Mouse (Mus musculus): ENCODE data around the gene Gast. TPM values are rescaled to one million over a fixed set of nuclear protein-coding genes. Genes with fewer than 3 reads are reported as not detected.
"Not testable (repeated sequence)": the region's sequence is repeated elsewhere in the genome, so short reads cannot be mapped to it uniquely, and the experiment has no call there.

Gene Gast
- total and polyA plus RNA-seq, 2 experiments from 2014 or later: 2.2 TPM; not detected in 1

- Histone ChIP-seq H3K9ac (replicated peaks; ENCODE audit: low read length, poor library complexity, severe bottlenecking) (no peak overlapping the region), H3K4me3 (ENCODE audit: low read depth, low read length) (no peak overlapping the region), H3K9me3 (ENCODE audit: low read length) (no peaks in the 10 kb centered on the region), H3K27ac (ENCODE audit: low read depth, low read length) (no peak overlapping the region), H3K4me1 (ENCODE audit: insufficient read depth, low read length) (no peaks in the 10 kb centered on the region), H3K27me3 (ENCODE audit: insufficient read depth, low read length) (no peaks in the 10 kb centered on the region), H3K4me2 (ENCODE audit: low read depth, low read length, poor library complexity, severe bottlenecking) (0 out of 2 replicates have a peak overlapping the region, but pooled peaks have one; percentile 12), H3K36me3 (ENCODE audit: insufficient read depth, low read length) (no peaks in the 10 kb centered on the region)
- peak; percentile 100 for TF ChIP-seq CTCF (IDR thresholded peaks at IDR 0.05)
- ATAC-seq (ENCODE audit: low FRiP score) (peak; percentile 50; the same call in 1 of the 2 replicates), DNase-seq (ENCODE audit: low spot score) (peak; percentile 91)
- WGBS: 5% methylated on average over 10 of the region's 10 CpGs
These were observed 38.9 kb upstream of the Gast start for GRCm38 (mm10) chr11:100295308-100295707.

GRCm38 (mm10) chr11:100297801-100298200, 36.4 kb upstream of the Gast start:
- TF ChIP-seq CTCF (IDR thresholded peaks at IDR 0.05): peak; percentile 66
- H3K9ac ChIP-seq (replicated peaks; ENCODE audit: low read length, poor library complexity, severe bottlenecking): no peak overlapping the region
- no peaks in the 10 kb centered on the region for H3K4me1 ChIP-seq (ENCODE audit: insufficient read depth, low read length)
- no peaks in the 10 kb centered on the region for H3K27me3 ChIP-seq (ENCODE audit: insufficient read depth, low read length)
- 50% methylated on average over 5 of the region's 5 CpGs for WGBS
- H3K36me3 ChIP-seq (ENCODE audit: insufficient read depth, low read length): no peaks in the 10 kb centered on the region
- H3K9me3 ChIP-seq (ENCODE audit: low read length): no peaks in the 10 kb centered on the region
- no peak overlapping the region for H3K27ac ChIP-seq (ENCODE audit: low read depth, low read length)
- DNase-seq (ENCODE audit: low spot score) (no peak), ATAC-seq (ENCODE audit: low FRiP score) (0 out of 2 replicates have a peak, but pooled peaks have one; percentile 15)
- H3K4me3 ChIP-seq (ENCODE audit: low read depth, low read length): no peak overlapping the region
- H3K4me2 ChIP-seq (ENCODE audit: low read depth, low read length, poor library complexity, severe bottlenecking): peak overlapping the region; percentile 41

- Histone ChIP-seq H3K27me3 (ENCODE audit: insufficient read depth, low read length) (no peaks in the 10 kb centered on the region), H3K9ac (replicated peaks; ENCODE audit: low read length, poor library complexity, severe bottlenecking) (no peak overlapping the region), H3K9me3 (ENCODE audit: low read length) (no peaks in the 10 kb centered on the region), H3K27ac (ENCODE audit: low read depth, low read length) (0 out of 2 replicates have a peak overlapping the region, but pooled peaks have one; percentile 26), H3K36me3 (ENCODE audit: insufficient read depth, low read length) (no peaks in the 10 kb centered on the region), H3K4me2 (ENCODE audit: low read depth, low read length, poor library complexity, severe bottlenecking) (peak overlapping the region; percentile 41), H3K4me1 (ENCODE audit: insufficient read depth, low read length) (no peaks in the 10 kb centered on the region), H3K4me3 (ENCODE audit: low read depth, low read length) (no peak overlapping the region)
- 22% methylated on average over 18 of the region's 18 CpGs for WGBS
- DNase-seq (ENCODE audit: low spot score) (peak; percentile 71), ATAC-seq (ENCODE audit: low FRiP score) (0 out of 2 replicates have a peak, but pooled peaks have one; percentile 38)
- TF ChIP-seq CTCF (IDR thresholded peaks at IDR 0.05): peak; percentile 95
These were observed 35.8 kb upstream of the Gast start for GRCm38 (mm10) chr11:100298274-100299036.

- Histone ChIP-seq H3K4me1 (ENCODE audit: insufficient read depth, low read length) (no peaks in the 10 kb centered on the region), H3K27ac (ENCODE audit: low read depth, low read length) (no peak overlapping the region), H3K4me2 (ENCODE audit: low read depth, low read length, poor library complexity, severe bottlenecking) (no peak overlapping the region), H3K4me3 (ENCODE audit: low read depth, low read length) (no peak overlapping the region), H3K27me3 (ENCODE audit: insufficient read depth, low read length) (no peaks in the 10 kb centered on the region), H3K36me3 (ENCODE audit: insufficient read depth, low read length) (no peaks in the 10 kb centered on the region), H3K9me3 (ENCODE audit: low read length) (no peaks in the 10 kb centered on the region), H3K9ac (replicated peaks; ENCODE audit: low read length, poor library complexity, severe bottlenecking) (no peak overlapping the region)
- DNase-seq (ENCODE audit: low spot score) (peak; percentile 59), ATAC-seq (ENCODE audit: low FRiP score) (no peak)
- TF ChIP-seq CTCF (IDR thresholded peaks at IDR 0.05): peak; percentile 96
- 6% methylated on average over 5 of the region's 5 CpGs for WGBS
These were observed 33.9 kb upstream of the Gast start for GRCm38 (mm10) chr11:100300293-100300692.

GRCm38 (mm10) chr11:100301292-100301691, 32.9 kb upstream of the Gast start:
- 89% methylated on average over 5 of the region's 5 CpGs for WGBS
- TF ChIP-seq CTCF (IDR thresholded peaks at IDR 0.05): no peak

GRCm38 (mm10) chr11:100307900-100308299, 26.3 kb upstream of the Gast start:
- H3K9me3 ChIP-seq (ENCODE audit: low read length): no peaks in the 10 kb centered on the region
- H3K27ac ChIP-seq (ENCODE audit: low read depth, low read length): no peak overlapping the region
- ATAC-seq (ENCODE audit: low FRiP score) (no peak), DNase-seq (ENCODE audit: low spot score) (no peak)
- WGBS: 90% methylated on average over 5 of the region's 5 CpGs
- no peak for TF ChIP-seq CTCF (IDR thresholded peaks at IDR 0.05)
- H3K4me1 ChIP-seq (ENCODE audit: insufficient read depth, low read length): 0 out of 2 replicates have a peak, but pooled peaks cover 4% of the 10 kb centered on the region
- H3K4me2 ChIP-seq (ENCODE audit: low read depth, low read length, poor library complexity, severe bottlenecking): no peak overlapping the region
- no peak overlapping the region for H3K9ac ChIP-seq (replicated peaks; ENCODE audit: low read length, poor library complexity, severe bottlenecking)
- H3K36me3 ChIP-seq (ENCODE audit: insufficient read depth, low read length): no peaks in the 10 kb centered on the region
- H3K4me3 ChIP-seq (ENCODE audit: low read depth, low read length): no peak overlapping the region
- H3K27me3 ChIP-seq (ENCODE audit: insufficient read depth, low read length): no peaks in the 10 kb centered on the region

More at GRCm38 (mm10) chr11:100301292-100301691, 32.9 kb upstream of the Gast start:
- no peaks in the 10 kb centered on the region for H3K36me3 ChIP-seq (ENCODE audit: insufficient read depth, low read length)
- no peak overlapping the region for H3K9ac ChIP-seq (replicated peaks; ENCODE audit: low read length, poor library complexity, severe bottlenecking)
- H3K4me1 ChIP-seq (ENCODE audit: insufficient read depth, low read length): no peaks in the 10 kb centered on the region
- H3K27me3 ChIP-seq (ENCODE audit: insufficient read depth, low read length): no peaks in the 10 kb centered on the region
- H3K4me3 ChIP-seq (ENCODE audit: low read depth, low read length): no peak overlapping the region
- no peak overlapping the region for H3K27ac ChIP-seq (ENCODE audit: low read depth, low read length)
- ATAC-seq (ENCODE audit: low FRiP score) (no peak), DNase-seq (ENCODE audit: low spot score) (no peak)
- H3K4me2 ChIP-seq (ENCODE audit: low read depth, low read length, poor library complexity, severe bottlenecking): no peak overlapping the region
- H3K9me3 ChIP-seq (ENCODE audit: low read length): no peaks in the 10 kb centered on the region

GRCm38 (mm10) chr11:100308672-100309071, 25.5 kb upstream of the Gast start:
- not testable (repeated sequence) for H3K36me3 ChIP-seq (ENCODE audit: insufficient read depth, low read length); DNase-seq (ENCODE audit: low spot score); H3K27me3 ChIP-seq (ENCODE audit: insufficient read depth, low read length); ATAC-seq (ENCODE audit: low FRiP score); H3K4me2 ChIP-seq (ENCODE audit: low read depth, low read length, poor library complexity, severe bottlenecking); H3K27ac ChIP-seq (ENCODE audit: low read depth, low read length); H3K9ac ChIP-seq (replicated peaks; ENCODE audit: low read length, poor library complexity, severe bottlenecking); H3K4me3 ChIP-seq (ENCODE audit: low read depth, low read length); H3K9me3 ChIP-seq (ENCODE audit: low read length); H3K4me1 ChIP-seq (ENCODE audit: insufficient read depth, low read length)
- WGBS: 88% methylated on average over 5 of the region's 6 CpGs
